Mouse (Mus musculus) lung, postnatal 14 days (tissue): ENCODE measurements around the gene Gm609.
"Not testable (repeated sequence)": the region's sequence is repeated elsewhere in the genome, so short reads cannot be mapped to it uniquely, and the experiment has no call there.

Source experiments
- DNase-seq: peaks from one replicate; pipeline ENCODE4 v3.0.0; 2021

Gm609 gene

DNA sequence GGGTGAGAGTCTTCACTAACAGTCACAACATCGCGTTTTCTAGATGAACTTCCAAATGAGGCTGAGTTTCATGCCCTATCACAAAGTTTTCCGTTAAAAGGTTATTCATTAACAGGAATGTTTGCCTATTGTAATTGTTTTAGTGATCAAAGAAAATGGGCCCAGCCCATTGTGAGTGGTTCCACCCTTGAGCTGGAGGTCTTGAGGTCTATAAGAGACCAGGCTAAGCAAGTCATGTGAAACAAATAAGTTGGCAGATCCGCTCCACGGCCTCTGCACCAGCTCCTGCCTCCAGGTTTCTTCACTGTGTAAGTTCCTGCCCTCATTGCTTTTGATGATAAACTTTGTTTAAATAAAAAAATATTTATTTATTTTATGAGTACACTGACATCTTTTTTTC is at the start of gene Gm609:
Gm609 (minus strand) TSS at position 43 of the 400 bp plus-strand sequence.
- DNase-seq: no peak

DNA sequence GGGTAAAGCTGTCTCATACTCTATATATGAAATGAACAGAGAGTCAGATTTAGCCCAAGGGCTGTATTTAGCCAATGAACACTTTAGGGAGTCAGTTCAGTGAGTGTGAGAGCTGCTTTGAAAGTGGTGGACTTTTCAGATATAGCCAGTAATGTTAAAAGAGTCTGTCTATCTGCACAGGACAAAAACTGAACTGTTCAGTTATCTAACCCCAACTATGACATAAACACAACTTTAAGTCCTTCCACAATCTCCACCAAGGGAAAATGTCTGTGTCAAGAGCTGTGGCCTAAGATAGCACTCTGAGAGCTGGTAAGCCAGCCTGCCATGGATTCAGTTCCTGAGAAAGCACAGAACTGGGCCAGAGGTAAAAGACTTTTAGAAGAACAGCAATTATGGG is 49.3 kb upstream of the Gm609 start:
- no peak for DNase-seq

- DNase-seq: not testable (repeated sequence)
Measured at GRCm38 (mm10) chr16:45538342-45538741, 45.6 kb upstream of the Gm609 start.

- DNase-seq: no peak
Measured at GRCm38 (mm10) chr16:45535009-45535408, 42.2 kb upstream of the Gm609 start, which contains the start of gene Slc9c1. Slc9c1 (plus strand) TSS chr16:45535309.

GRCm38 (mm10) chr16:45531950-45532349 is 39.2 kb upstream of the Gm609 start, which contains the start of gene Gm17783:
Gm17783 (minus strand) TSS chr16:45532050.
- no peak for DNase-seq

DNA sequence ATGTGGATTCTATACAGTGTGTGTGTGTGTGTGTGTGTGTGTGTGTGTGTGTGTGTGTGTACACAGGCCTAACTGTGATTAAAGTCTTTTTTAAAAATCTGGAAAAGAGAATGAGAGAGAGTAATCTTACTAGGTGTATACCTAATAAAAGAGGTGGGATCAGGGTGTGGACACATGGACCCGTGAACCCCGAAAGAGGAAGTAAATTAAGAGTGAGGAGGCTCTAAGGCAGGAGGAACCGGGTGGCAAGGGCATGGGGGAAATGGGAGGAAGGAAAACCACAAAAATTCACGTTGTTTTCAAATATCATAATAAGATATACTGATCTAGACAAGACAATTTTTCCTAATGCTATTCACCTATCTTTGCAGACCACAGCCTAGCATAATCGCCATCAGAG is 32.8 kb upstream of the Gm609 start:
- no peak for DNase-seq

GRCm38 (mm10) chr16:45495326-45495725 is 2.6 kb upstream of the Gm609 start:
- no peak for DNase-seq

DNA sequence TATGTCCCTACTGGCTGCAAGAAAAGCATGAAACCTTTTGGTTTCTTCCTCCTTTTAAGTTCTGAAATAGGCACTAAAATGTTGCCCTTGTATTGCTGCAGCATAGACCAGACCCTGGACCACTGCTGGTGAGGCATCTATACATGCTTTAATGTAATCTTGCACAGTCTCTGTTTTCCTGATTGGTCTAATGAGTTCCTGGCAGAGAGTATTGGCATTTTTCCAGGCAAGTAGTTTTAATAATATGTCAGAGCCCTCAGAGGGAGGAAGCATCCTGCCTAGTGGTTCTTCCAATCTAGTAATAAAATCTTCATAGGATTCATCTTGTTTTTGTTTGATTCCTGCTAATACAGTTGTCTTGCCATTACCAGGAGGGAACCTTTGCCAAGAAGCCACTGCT is 15.8 kb downstream of the Gm609 start:
- no peak for DNase-seq

DNA sequence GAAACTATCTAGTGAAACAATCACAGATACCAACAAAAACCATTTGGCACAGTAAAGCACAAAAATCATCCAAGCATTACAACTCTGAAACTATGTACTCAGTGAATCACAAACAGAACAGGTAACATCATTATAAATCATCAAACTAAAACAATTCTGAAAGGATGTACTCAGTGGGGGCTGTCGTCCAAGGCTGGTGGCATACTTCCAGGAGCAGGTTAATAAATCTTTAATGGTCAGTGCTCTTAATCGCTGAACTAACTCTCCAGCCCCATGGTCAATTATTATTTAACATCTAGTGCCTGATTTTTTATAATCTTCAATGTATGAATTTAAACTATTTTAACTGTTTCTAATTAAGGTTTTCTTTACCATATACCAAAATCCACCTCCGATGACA is 20.9 kb downstream of the Gm609 start:
- not testable (repeated sequence) for DNase-seq

GRCm38 (mm10) chr16:45454762-45455161 is 38.0 kb downstream of the Gm609 start:
- no peak for DNase-seq

DNA sequence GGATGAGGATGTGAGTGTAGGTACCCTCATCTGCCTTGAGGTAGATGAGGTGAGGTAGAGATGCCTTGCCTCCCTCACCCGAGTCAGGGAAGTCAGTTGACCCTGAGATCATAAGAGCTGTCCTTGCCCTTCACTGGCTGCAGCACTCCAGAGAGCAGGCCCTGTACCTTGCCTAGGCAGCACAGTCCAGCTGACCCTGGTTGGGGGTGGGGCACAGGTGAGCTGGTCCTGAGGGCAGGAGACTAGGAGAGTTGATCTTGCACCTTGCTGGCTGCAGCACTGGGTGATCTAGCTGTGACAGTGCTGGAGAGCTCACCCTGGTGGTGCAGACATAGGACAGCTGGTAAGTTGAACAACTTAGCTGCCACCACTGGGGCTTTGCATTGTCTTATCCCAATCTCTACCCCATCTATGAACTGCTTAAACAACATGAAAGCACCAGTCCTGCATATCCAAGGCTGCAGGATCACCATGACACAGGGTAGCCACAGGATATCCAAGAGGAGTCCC is 55.5 kb downstream of the Gm609 start:
- DNase-seq: no peak

DNA sequence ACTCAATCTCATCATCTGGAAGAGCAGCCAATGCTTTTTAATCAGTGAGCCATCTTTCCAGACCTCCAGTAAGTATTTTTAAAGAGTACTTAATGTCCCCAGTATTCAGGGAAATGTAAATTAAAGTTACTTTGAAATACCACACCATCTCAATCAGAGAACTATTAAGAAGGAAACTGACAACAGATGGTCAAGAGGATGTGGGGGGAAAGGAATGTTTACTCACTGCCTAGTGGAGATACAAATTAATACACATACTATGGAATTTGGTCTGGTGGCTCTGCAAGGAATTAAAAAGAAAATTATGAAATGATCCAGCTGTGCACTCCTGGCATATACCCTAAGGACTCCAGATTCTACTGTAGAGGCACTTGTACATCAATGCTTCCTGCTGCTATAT is 57.2 kb downstream of the Gm609 start:
- no peak for DNase-seq

- DNase-seq: no peak
Measured at GRCm38 (mm10) chr16:45427651-45428050, 65.1 kb downstream of the Gm609 start.

DNA sequence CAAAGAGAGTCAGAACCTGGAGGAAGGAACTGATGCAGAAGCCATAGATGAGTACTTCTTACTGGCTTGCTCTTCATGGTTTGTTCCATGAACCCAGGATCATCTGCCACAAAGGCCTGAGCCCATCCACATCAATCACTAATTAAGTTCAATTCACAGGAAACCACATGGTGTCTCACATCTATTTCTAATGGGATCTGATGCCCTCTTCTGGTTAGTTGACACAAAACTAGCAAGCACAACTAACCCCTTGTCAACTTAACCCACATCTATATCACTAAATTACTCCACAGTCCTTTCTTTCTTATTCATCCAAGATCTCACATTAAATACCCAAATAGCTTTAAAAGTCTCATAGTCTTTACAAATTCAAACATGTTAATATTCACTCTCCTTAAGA is 79.3 kb downstream of the Gm609 start:
- no peak for DNase-seq

DNA sequence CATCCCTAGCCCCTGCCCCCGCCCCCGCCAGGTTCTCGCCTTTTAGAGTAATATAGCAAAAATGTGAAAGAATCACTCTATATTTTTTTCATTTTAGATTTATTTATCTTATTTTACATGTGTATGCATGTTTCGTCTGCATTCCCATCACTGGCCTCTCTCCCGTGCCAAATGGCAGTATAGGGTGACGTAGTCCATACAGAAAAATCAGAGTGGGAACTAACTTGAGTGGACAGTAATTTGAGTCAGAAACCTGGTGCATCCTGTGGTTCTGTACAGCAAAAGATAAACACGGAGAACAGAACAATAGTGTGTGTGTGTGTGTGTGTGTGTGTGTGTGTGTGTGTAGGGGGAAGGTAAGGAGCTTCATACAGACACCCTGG is 83.7 kb downstream of the Gm609 start:
- DNase-seq: not testable (repeated sequence)

DNA sequence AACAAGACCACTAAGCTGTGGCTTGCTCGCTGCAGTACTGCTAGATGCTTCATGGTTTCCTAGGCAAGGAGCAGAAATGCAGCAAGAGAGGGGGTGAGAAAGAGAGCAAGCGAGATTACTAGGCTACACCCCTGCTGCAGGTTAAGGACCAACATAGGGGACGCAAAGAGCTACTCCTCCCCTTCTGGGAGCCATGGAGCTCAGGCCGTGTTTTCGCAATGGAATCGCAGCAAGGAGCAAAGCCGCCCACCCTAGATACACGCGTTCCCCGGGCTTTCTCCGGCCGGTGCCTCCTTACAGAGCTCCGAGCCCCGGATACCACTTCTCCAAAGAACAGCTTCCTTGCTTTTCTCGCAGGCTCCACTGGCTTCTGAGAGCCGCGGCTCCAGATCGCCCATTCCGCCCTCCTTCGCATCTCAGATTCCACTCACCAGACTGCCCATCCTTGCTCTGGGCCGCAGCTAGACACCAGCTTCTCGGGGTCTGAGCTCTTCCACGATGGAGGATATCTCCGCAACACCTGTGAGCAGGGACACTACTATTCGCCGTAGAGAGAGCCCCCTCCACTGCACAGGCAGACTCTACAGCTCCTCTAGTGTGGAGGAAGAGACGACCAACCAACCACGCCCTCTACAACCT is 84.2 kb downstream of the Gm609 start, which contains the start of gene Cd200:
Cd200 (minus strand) TSS at position 629 of the 639 bp plus-strand sequence.
- peak; percentile 69 for DNase-seq

DNA sequence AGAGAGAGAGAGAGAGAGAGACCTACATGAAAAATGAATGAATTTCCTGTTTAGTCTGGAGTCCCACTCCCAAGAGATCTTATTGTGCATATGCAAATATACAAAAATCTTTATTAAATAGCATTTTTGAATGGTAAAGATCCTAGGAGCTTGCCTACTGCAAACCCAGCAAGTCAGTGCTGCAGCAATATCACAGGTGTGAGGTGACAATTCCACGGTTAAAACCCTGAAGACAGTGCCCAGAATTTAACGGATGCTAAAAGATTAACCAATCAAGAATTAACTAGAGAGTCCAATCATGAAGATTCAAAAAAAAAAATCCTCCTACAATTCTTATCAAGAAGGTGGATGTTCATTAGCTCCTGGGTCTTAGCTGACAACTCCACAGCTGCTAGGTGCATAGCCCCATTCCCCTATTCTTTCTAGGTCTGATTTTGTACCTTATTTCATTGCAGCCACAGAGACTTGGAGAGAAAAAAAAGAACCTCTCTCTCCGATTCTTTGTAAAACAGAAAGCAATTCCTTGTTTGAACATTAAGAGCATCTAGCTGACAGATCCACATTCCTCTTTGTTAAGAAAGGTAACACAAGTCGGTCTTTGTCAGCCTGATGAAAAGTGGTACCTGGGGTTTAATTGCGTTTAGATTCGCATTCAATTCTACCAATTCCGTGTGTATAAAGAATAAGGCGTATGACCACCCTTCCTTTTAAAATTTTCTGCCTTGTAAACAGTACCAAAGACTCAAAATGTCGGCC is 84.9 kb downstream of the Gm609 start:
- no peak for DNase-seq

- no peak for DNase-seq
Measured at GRCm38 (mm10) chr16:45407091-45407490, 85.7 kb downstream of the Gm609 start.

DNA sequence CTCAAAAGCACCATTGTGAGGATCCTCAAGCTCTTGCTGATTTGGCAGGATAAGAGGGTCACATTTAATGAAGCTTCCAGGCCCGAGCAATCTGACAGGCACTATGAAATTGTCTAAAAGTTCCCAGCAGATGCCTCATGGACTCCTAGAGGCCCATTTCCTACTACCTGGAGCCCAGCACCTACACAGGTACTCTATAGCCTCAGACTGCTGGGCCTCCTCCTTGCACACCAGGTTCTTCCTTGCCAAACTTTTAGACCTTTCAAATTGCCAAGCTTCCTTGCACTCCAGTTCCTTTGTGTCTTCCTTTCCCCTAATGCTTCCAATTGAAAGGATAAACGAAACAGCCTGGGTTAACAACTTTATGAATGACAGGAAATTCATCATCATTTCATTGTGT is 89.8 kb downstream of the Gm609 start:
- DNase-seq: no peak

GRCm38 (mm10) chr16:45402036-45402435 is 90.7 kb downstream of the Gm609 start:
- DNase-seq: no peak

DNA sequence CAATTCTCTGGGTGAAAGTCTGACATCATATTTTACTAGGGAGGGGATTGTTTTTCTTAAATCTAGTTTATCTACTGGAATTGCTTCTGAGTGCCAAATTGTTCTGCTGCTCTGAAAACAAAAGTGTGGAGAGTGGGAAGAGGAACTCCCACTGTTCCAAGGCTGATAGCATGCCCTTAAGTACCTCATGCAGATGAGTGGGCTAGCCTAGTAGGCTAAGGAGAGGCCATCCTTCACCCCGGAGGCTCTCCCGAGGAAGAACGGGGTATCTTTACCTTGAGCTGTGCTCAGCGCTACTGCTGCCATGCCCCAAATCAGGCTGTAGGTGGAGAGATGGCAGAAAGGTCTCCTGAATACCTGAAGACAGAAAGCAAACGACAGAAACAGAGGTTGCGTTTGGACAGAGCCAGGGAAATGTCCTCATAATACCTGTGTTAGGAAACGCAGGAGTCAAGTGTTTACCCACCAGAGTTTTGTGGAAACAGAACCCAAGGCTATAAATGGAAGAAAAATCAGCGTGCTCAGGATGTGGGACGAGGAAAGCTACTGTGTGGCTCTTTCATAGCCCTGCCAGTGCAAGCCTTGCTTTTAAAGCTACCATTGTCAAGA is 92.7 kb downstream of the Gm609 start:
- no peak for DNase-seq

- DNase-seq: no peak
Measured at GRCm38 (mm10) chr16:45399411-45399810, 93.4 kb downstream of the Gm609 start.

DNA sequence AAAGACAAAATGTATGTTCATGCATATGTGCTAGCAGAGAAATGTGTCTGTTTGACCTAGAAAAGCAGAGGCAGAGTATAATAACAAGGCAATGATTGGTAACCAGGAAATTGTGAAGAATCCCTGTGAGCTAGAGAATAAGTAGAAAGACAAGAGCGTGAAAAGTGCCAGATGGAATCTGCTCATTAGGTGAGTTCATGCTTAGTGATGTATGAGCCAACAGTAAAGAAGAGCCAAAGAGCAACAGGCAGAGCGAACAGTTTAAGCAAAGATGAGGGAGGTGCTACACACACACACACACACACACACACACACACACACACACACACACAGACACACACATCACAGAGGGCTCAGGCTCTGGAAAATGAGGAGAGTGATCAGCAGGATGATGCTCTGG is 95.3 kb downstream of the Gm609 start:
- no peak for DNase-seq

- no peak for DNase-seq
Measured at GRCm38 (mm10) chr16:45392246-45392645, 100.5 kb downstream of the Gm609 start.
